Mouse (Mus musculus): ENCODE data around the gene Olfr849. TPM values are rescaled to one million over a fixed set of nuclear protein-coding genes. Genes with fewer than 3 reads are reported as not detected.

Gene Olfr849
- total RNA-seq (2014; rRNA removed) (not detected in 2 replicates), polyA plus RNA-seq (2012; rRNA removed) (not detected in 2 replicates)

- Histone ChIP-seq H3K79me2 (ENCODE audit: control insufficient read depth, insufficient read depth, low read length) (no peaks in the 10 kb centered on the region), H3K27me3 (ENCODE audit: control insufficient read depth, insufficient read depth, low read length) (no peaks in the 10 kb centered on the region), H3K4me1 (ENCODE audit: control insufficient read depth, insufficient read depth, low read length) (no peaks in the 10 kb centered on the region), H3K4me3 (ENCODE audit: insufficient read depth, low read depth, low read length) (no peak within 1 kb of the TSS), H3K36me3 (ENCODE audit: control insufficient read depth, insufficient read depth, low read length) (no peaks in the 10 kb centered on the region), H3K9ac (ENCODE audit: low read depth, low read length) (no peak within 1 kb of the TSS), H3K27ac (replicated peaks; ENCODE audit: insufficient read depth, low read depth, low read length) (no peak within 1 kb of the TSS)
- TF ChIP-seq POLR2A (IDR thresholded peaks at IDR 0.05; ENCODE audit: extremely low read depth, insufficient read depth, low read length): no peak
- TF ChIP-seq CTCF (IDR thresholded peaks at IDR 0.05; ENCODE audit: low read depth, low read length): no peak
- WGBS: 78% methylated on average over 2 of the region's 2 CpGs
- DNase-seq (ENCODE audit: extremely low read depth, low read depth, low spot score): no peak
These were observed at the start of gene Olfr849 for GRCm38 (mm10) chr9:19439966-19440365. Gene Olfr849, plus strand, starts transcription at chr9:19440266.

GRCm38 (mm10) chr9:19478148-19478547 is 38.1 kb downstream of the Olfr849 start, which contains the start of gene Olfr850:
Gene Olfr850, minus strand, starts transcription at chr9:19478248.
- Histone ChIP-seq H3K4me1 (ENCODE audit: control insufficient read depth, insufficient read depth, low read length) (no peaks in the 10 kb centered on the region), H3K27me3 (ENCODE audit: control insufficient read depth, insufficient read depth, low read length) (no peaks in the 10 kb centered on the region), H3K27ac (replicated peaks; ENCODE audit: insufficient read depth, low read depth, low read length) (no peak within 1 kb of the TSS), H3K4me3 (ENCODE audit: insufficient read depth, low read depth, low read length) (no peak within 1 kb of the TSS), H3K9ac (ENCODE audit: low read depth, low read length) (no peak within 1 kb of the TSS), H3K79me2 (ENCODE audit: control insufficient read depth, insufficient read depth, low read length) (no peaks in the 10 kb centered on the region), H3K36me3 (ENCODE audit: control insufficient read depth, insufficient read depth, low read length) (no peaks in the 10 kb centered on the region)
- TF ChIP-seq CTCF (IDR thresholded peaks at IDR 0.05; ENCODE audit: low read depth, low read length): no peak
- no peak for TF ChIP-seq POLR2A (IDR thresholded peaks at IDR 0.05; ENCODE audit: extremely low read depth, insufficient read depth, low read length)
- DNase-seq (ENCODE audit: extremely low read depth, low read depth, low spot score): no peak

GRCm38 (mm10) chr9:19492995-19493394 is 52.9 kb downstream of the Olfr849 start, which contains the start of gene Olfr851:
Gene Olfr851, plus strand, starts transcription at chr9:19493295.
- no peak for DNase-seq (ENCODE audit: extremely low read depth, low read depth, low spot score)

More at GRCm38 (mm10) chr9:19492995-19493394, 52.9 kb downstream of the Olfr849 start, which contains the start of gene Olfr851:
- H3K4me1 ChIP-seq (ENCODE audit: control insufficient read depth, insufficient read depth, low read length): no peaks in the 10 kb centered on the region
- H3K4me3 ChIP-seq (ENCODE audit: insufficient read depth, low read depth, low read length): no peak within 1 kb of the TSS
- TF ChIP-seq POLR2A (IDR thresholded peaks at IDR 0.05; ENCODE audit: extremely low read depth, insufficient read depth, low read length) (no peak), CTCF (IDR thresholded peaks at IDR 0.05; ENCODE audit: low read depth, low read length) (no peak)
- H3K9ac ChIP-seq (ENCODE audit: low read depth, low read length): no peak within 1 kb of the TSS
- no peaks in the 10 kb centered on the region for H3K27me3 ChIP-seq (ENCODE audit: control insufficient read depth, insufficient read depth, low read length)
- no peak within 1 kb of the TSS for H3K27ac ChIP-seq (replicated peaks; ENCODE audit: insufficient read depth, low read depth, low read length)
- no peaks in the 10 kb centered on the region for H3K36me3 ChIP-seq (ENCODE audit: control insufficient read depth, insufficient read depth, low read length)
- no peaks in the 10 kb centered on the region for H3K79me2 ChIP-seq (ENCODE audit: control insufficient read depth, insufficient read depth, low read length)

Other genes with a start within 250 kb of the Olfr849 start
- not detected in 2 replicates for gene Olfr843, start 188.3 kb upstream of the Olfr849 start, total RNA-seq (2014; rRNA removed)
- gene Olfr843, start 188.3 kb upstream of the Olfr849 start, polyA plus RNA-seq (2012; rRNA removed): not detected in 2 replicates
- not detected in 2 replicates for gene Olfr844, start 123.9 kb upstream of the Olfr849 start, total RNA-seq (2014; rRNA removed)
- gene Olfr844, start 123.9 kb upstream of the Olfr849 start, polyA plus RNA-seq (2012; rRNA removed): not detected in 2 replicates
- gene Olfr845, start 103.8 kb upstream of the Olfr849 start, total RNA-seq (2014; rRNA removed): not detected in 2 replicates
- gene Olfr845, start 103.8 kb upstream of the Olfr849 start, polyA plus RNA-seq (2012; rRNA removed): not detected in 2 replicates
- gene Olfr846, start 76.3 kb upstream of the Olfr849 start, total RNA-seq (2014; rRNA removed): not detected in 2 replicates
- not detected in 2 replicates for gene Olfr846, start 76.3 kb upstream of the Olfr849 start, polyA plus RNA-seq (2012; rRNA removed)
- gene Olfr847, start 61.6 kb upstream of the Olfr849 start, total RNA-seq (2014; rRNA removed): not detected in 2 replicates
- not detected in 2 replicates for gene Olfr847, start 61.6 kb upstream of the Olfr849 start, polyA plus RNA-seq (2012; rRNA removed)
- gene Olfr850, start 38.0 kb downstream of the Olfr849 start, total RNA-seq (2014; rRNA removed): not detected in 2 replicates
- gene Olfr850, start 38.0 kb downstream of the Olfr849 start, polyA plus RNA-seq (2012; rRNA removed): not detected in 2 replicates
- gene Olfr851, start 53.0 kb downstream of the Olfr849 start, total RNA-seq (2014; rRNA removed): not detected in 2 replicates
- not detected in 2 replicates for gene Olfr851, start 53.0 kb downstream of the Olfr849 start, polyA plus RNA-seq (2012; rRNA removed)
- not detected in 2 replicates for gene Olfr853, start 100.8 kb downstream of the Olfr849 start, total RNA-seq (2014; rRNA removed)
- not detected in 2 replicates for gene Olfr853, start 100.8 kb downstream of the Olfr849 start, polyA plus RNA-seq (2012; rRNA removed)
- gene Olfr854, start 127.1 kb downstream of the Olfr849 start, total RNA-seq (2014; rRNA removed): not detected in 2 replicates
- not detected in 2 replicates for gene Olfr854, start 127.1 kb downstream of the Olfr849 start, polyA plus RNA-seq (2012; rRNA removed)
- not detected in 2 replicates for gene Olfr855, start 142.4 kb downstream of the Olfr849 start, total RNA-seq (2014; rRNA removed)
- gene Olfr855, start 142.4 kb downstream of the Olfr849 start, polyA plus RNA-seq (2012; rRNA removed): not detected in 2 replicates
- 11.1 and 12.1 TPM in 2 replicates for gene Zfp317, start 181.8 kb downstream of the Olfr849 start, total RNA-seq (2014; rRNA removed)
- gene Zfp317, start 181.8 kb downstream of the Olfr849 start, polyA plus RNA-seq (2012; rRNA removed): 3.1 and 3.2 TPM in 2 replicates